Mouse (Mus musculus): Measurements from ENCODE around the gene Cdk2ap2. TPM values are rescaled to one million over a fixed set of nuclear protein-coding genes. Genes with fewer than 3 reads are reported as not detected.
"Not testable (repeated sequence)": the region's sequence is repeated elsewhere in the genome, so short reads cannot be mapped to it uniquely, and the experiment has no call there.

The Cdk2ap2 gene
- total RNA-seq, 2 experiments from 2014 or later = 17.9 to 118 TPM

GRCm38 (mm10) chr19:4112063-4112960, 15.3 kb downstream of the Cdk2ap2 start:
- no peak for ATAC-seq (replicated peaks; ENCODE audit: low FRiP score, poor library complexity, severe bottlenecking)

DNA sequence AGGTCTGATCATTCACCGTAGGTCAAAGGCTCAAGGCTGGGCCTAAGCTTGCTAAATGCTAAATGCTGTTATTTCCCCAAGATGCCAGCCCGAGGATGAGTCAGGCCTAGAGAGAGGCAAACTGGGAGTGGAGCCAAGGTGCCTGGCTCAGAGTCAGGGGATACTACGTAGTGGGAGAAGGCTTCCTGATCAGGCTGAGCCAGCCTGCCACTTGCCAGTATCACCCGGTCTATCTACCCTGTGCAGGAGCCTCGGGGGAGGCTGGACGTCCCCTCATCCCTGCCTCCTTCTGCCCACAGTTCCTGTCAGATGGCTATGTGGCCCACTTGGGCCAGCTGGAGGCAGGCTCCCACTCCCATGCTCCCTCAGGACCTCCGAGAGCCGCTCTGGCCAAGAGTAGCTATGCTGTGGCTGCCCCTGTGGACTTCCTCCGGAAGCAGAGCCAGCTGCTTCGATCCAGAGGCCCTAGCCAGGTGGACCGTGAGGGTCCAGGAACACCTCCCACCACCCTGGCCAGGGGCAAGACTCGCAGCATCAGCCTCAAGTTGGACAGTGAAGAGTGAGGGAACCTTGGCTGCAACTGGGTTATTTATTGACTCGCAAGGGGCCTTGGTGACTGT, 16.3 kb downstream of the Cdk2ap2 start:
- ATAC-seq (replicated peaks; ENCODE audit: low FRiP score, poor library complexity, severe bottlenecking) = peak; percentile 88

- peak; percentile 18 for ATAC-seq (replicated peaks; ENCODE audit: low FRiP score, poor library complexity, severe bottlenecking)
Measured at GRCm38 (mm10) chr19:4113806-4114230, 16.8 kb downstream of the Cdk2ap2 start.

DNA sequence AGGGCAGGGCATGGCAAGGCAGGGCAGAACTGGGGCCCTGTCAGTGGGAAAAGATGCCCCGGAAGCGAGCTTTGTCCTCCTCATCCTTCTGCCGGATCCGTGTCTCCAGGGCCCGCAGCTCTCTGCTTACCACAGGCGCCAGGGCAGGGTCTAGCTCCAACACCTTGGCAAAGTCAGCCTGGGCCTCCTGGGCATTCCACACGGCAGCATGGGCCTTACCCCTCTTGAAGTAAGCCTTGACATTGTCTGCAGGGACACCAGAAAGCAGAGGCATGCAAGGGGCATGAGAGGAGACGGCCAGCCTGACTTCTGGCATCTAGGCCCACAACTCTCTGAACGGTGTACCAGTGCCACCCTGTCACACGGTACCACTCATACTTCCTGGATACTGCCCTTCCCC, 17.6 kb downstream of the Cdk2ap2 start:
- ATAC-seq (replicated peaks; ENCODE audit: low FRiP score, poor library complexity, severe bottlenecking) = no peak

- no peak for ATAC-seq (replicated peaks; ENCODE audit: low FRiP score, poor library complexity, severe bottlenecking)
Measured at GRCm38 (mm10) chr19:4115144-4115543, 18.2 kb downstream of the Cdk2ap2 start.

DNA sequence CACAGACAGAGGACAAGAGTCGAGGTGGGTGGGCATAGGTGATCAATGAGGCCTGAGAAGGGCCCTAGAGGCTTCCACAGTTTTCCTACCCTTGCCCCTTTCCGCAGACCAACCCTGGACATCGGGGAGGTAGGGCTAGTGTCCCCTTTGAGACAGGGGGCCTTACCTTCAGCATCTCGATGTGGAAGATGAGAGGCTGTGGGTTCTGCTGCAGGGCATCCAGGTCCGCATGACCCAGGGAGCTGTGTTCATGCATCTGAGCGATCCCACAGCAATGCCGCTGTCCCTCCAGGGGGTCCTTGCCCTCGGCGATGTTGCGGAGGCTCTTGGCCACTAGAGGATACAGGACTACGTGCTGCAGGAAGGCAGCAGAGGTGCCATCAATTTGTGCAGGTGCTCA, 18.8 kb downstream of the Cdk2ap2 start:
- ATAC-seq (replicated peaks; ENCODE audit: low FRiP score, poor library complexity, severe bottlenecking) = no peak

DNA sequence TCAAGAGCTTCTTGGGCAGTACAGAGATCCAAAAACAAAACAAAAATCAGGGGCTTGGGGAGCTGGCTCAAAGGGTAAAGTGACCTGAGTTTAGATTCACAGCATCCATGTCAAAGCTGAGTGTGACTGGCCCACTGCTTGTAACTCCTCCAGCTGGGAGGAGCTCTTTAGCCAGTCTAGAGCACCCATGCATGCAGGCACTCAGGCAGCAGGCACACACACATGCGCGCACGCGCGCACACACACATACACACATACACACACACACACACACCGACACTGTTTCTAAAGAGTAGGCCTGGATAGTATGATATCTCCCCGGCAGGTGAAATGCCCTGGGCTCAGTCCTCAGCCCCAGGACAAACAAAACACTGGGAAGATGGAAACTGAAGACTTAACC, 20.0 kb downstream of the Cdk2ap2 start:
- ATAC-seq (replicated peaks; ENCODE audit: low FRiP score, poor library complexity, severe bottlenecking) = no peak

- ATAC-seq (replicated peaks; ENCODE audit: low FRiP score, poor library complexity, severe bottlenecking) = no peak
Measured at GRCm38 (mm10) chr19:4118350-4118749, 21.4 kb downstream of the Cdk2ap2 start.

- ATAC-seq (replicated peaks; ENCODE audit: low FRiP score, poor library complexity, severe bottlenecking) = no peak
Measured at GRCm38 (mm10) chr19:4119716-4120487, 22.9 kb downstream of the Cdk2ap2 start.

- no peak for ATAC-seq (replicated peaks; ENCODE audit: low FRiP score, poor library complexity, severe bottlenecking)
Measured at GRCm38 (mm10) chr19:4120496-4120895, 23.5 kb downstream of the Cdk2ap2 start.

GRCm38 (mm10) chr19:4121097-4121805, 24.3 kb downstream of the Cdk2ap2 start:
- peak; percentile 78 for ATAC-seq (replicated peaks; ENCODE audit: low FRiP score, poor library complexity, severe bottlenecking)

- not testable (repeated sequence) for ATAC-seq (replicated peaks; ENCODE audit: low FRiP score, poor library complexity, severe bottlenecking)
Measured at GRCm38 (mm10) chr19:4121896-4122295, 24.9 kb downstream of the Cdk2ap2 start.

- ATAC-seq (replicated peaks; ENCODE audit: low FRiP score, poor library complexity, severe bottlenecking) = no peak
Measured at GRCm38 (mm10) chr19:4122411-4123370, 25.7 kb downstream of the Cdk2ap2 start.

- no peak for ATAC-seq (replicated peaks; ENCODE audit: low FRiP score, poor library complexity, severe bottlenecking)
Measured at GRCm38 (mm10) chr19:4124432-4124831, 27.4 kb downstream of the Cdk2ap2 start.

GRCm38 (mm10) chr19:4125268-4125667, 28.3 kb downstream of the Cdk2ap2 start:
- ATAC-seq (replicated peaks; ENCODE audit: low FRiP score, poor library complexity, severe bottlenecking) = not testable (repeated sequence)

GRCm38 (mm10) chr19:4125741-4126696, 29.0 kb downstream of the Cdk2ap2 start, which contains the start of gene Aip:
Gene Aip (minus strand): TSS chr19:4125858.
- ATAC-seq (replicated peaks; ENCODE audit: low FRiP score, poor library complexity, severe bottlenecking) = peak; percentile 75

DNA sequence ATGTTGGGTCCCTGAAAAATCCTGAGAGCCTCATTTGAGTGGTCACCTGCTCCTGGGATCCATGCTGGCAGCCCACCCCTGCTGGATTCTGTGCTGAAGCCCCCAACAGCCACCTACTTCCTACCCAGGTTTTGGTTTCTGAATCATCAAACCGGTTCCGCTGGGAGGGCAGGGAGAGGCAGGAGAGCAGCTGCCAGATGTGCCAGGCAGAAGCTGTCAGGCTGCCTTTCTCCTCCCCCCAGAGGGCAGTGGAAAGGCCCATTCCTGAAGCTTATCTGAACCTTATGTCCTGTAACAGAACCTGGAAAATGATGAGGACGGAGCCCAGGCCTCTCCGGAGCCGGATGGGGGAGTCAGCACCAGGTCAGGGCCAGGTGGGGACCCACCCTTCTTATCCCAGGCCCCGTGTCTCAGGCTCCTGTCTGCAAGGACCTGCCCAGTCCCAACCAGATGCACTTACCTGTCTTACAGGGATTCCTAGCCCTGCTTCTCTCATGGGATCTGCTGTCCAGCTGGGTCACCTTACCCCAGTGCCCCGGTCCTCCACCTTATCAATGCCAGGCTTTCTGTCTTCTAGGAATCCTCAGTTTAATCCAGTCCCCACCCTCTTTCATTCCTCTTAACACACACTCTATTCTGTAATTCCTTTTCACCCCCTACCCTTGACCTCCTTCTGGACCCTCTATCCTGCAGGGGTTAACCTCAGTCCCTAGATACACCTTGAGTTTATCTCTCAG, 29.9 kb downstream of the Cdk2ap2 start:
- ATAC-seq (replicated peaks; ENCODE audit: low FRiP score, poor library complexity, severe bottlenecking) = peak; percentile 23; the same call in 1 of the 2 replicates

All from erythroid progenitor cell, adult 5-6 weeks (primary cell).